Mouse (Mus musculus) lung, adult 2 months (tissue): ENCODE measurements around the gene Smyd3. TPM values are rescaled to one million over a fixed set of nuclear protein-coding genes. Genes with fewer than 3 reads are reported as not detected.

Experiments used
- DNase-seq: peaks from one replicate; pipeline ENCODE4 v3.0.0; 2022
- H3K4me1 ChIP-seq: fragments of 200-500 bp; 2 replicates; pipeline ENCODE4 v1.6.1; 2011; ENCODE audit warnings: low read length; ENCODE audit not compliant: control insufficient read depth, insufficient read depth
- H3K4me3 ChIP-seq: fragments of 200-500 bp; replicated peaks from 2 replicates; pipeline ENCODE3; 2011; ENCODE audit warnings: low read depth, mild to moderate bottlenecking, control low read depth, low read length; ENCODE audit errors: extremely low read depth
- CTCF ChIP-seq: fragments of 200-500 bp; IDR thresholded peaks from 2 replicates; pipeline ENCODE4 v1.5.1; 2011; ENCODE audit warnings: mild to moderate bottlenecking, low read length, control low read depth; ENCODE audit not compliant: insufficient read depth
- POLR2A ChIP-seq: fragments of 200-500 bp; IDR thresholded peaks from 2 replicates; pipeline ENCODE4 v1.6.1; 2011; ENCODE audit warnings: low read depth, mild to moderate bottlenecking, control low read depth, low read length, borderline replicate concordance; ENCODE audit errors: extremely low read depth
- WGBS: fragments of 180-500 bp; shearing (Covaris S2); methylation state at CpG from one replicate; pipeline ENCODE4 v1.1.7; 2018; 5-methylcytosine and 5-hydroxymethylcytosine counted together
- polyA plus RNA-seq: library from polyadenylated mRNA; depleted of rRNA; stranded (reverse); fragments of >200 nt; gene quantifications from 2 replicates; pipeline ENCODE4 v1.2.3, GENCODE M21; 2012

Smyd3 gene
- polyA plus RNA-seq, 1 experiment: 4.7 TPM

GRCm38 (mm10) chr1:179068990-179069389, 448.9 kb downstream of the Smyd3 start:
- 94% methylated on average over 1 of the region's 1 CpGs for WGBS
- no peak for TF ChIP-seq CTCF
- no peak for TF ChIP-seq POLR2A
- no peaks in the 10 kb centered on the region for H3K4me1 ChIP-seq
- no peak for DNase-seq
- H3K4me3 ChIP-seq: no peak overlapping the region

DNA sequence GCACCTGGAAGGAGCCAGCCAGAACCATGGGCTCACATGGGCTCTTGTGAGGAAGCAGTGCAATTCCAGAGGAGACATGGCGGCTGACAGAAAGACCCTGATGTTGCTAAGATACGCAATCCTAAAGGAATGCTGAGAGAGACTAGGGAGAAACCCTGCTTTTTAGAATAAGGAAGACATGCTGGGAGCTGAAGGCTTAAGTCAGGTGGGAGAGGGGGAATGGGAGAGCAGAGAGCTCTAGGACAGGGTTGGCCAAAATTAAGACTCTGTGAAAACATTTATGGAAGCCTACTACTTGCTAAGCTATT, 452.6 kb downstream of the Smyd3 start:
- H3K4me3 ChIP-seq: no peak overlapping the region
- no peak for DNase-seq
- 93% methylated on average over 2 of the region's 2 CpGs for WGBS
- H3K4me1 ChIP-seq: peaks cover 9% of the 10 kb centered on the region
- TF ChIP-seq POLR2A (no peak), CTCF (no peak)

- Histone ChIP-seq H3K4me1 (peaks cover 9% of the 10 kb centered on the region), H3K4me3 (no peak overlapping the region)
- no peak for DNase-seq
- 78% methylated on average over 14 of the region's 14 CpGs for WGBS
- no peak for TF ChIP-seq CTCF
- TF ChIP-seq POLR2A: no peak
Measured at GRCm38 (mm10) chr1:179064601-179065293, 453.1 kb downstream of the Smyd3 start.

DNA sequence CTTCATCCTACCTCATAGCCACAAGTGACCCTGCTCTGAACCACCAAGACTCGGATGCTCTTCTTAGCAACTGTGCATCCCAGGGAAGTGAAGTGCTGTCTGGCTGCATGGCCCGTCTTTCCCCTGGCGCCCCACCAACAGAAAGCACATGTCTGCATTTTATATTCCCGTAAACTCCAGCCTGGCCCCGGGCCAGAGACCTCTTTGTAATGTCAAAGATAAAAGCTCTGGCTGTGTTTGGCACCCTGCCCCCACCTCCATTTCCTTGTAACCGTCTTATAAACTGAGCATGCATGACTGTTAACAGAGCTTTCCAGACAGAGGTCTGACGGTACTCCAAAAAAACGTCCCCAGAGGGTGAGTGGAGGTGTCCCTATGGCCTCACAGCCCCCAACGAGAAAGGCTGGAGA, 456.1 kb downstream of the Smyd3 start:
- TF ChIP-seq CTCF (no peak), POLR2A (no peak)
- Histone ChIP-seq H3K4me3 (no peak overlapping the region), H3K4me1 (peaks cover 9% of the 10 kb centered on the region)
- WGBS: 10% methylated on average over 9 of the region's 9 CpGs
- DNase-seq: peak; percentile 45

- peaks cover 9% of the 10 kb centered on the region for H3K4me1 ChIP-seq
- WGBS: 68% methylated on average over 4 of the region's 4 CpGs
- TF ChIP-seq CTCF (no peak), POLR2A (no peak)
- H3K4me3 ChIP-seq: no peak overlapping the region
- DNase-seq: no peak
Measured at GRCm38 (mm10) chr1:179061053-179061452, 456.8 kb downstream of the Smyd3 start.

- no peak for TF ChIP-seq POLR2A
- no peak for TF ChIP-seq CTCF
- H3K4me1 ChIP-seq: peaks cover 9% of the 10 kb centered on the region
- no peak for DNase-seq
- 60% methylated on average over 18 of the region's 18 CpGs for WGBS
- H3K4me3 ChIP-seq: no peak overlapping the region
Measured at GRCm38 (mm10) chr1:179060113-179060955, 457.5 kb downstream of the Smyd3 start.

- no peak overlapping the region for H3K4me3 ChIP-seq
- 83% methylated on average over 15 of the region's 15 CpGs for WGBS
Measured at GRCm38 (mm10) chr1:179059286-179060112, 458.3 kb downstream of the Smyd3 start.

GRCm38 (mm10) chr1:179058675-179059074, 459.2 kb downstream of the Smyd3 start:
- H3K4me1 ChIP-seq: peaks cover 9% of the 10 kb centered on the region
- H3K4me3 ChIP-seq: no peak overlapping the region
- TF ChIP-seq POLR2A (no peak), CTCF (no peak)
- 91% methylated on average over 4 of the region's 4 CpGs for WGBS
- no peak for DNase-seq

More at GRCm38 (mm10) chr1:179059286-179060112, 458.3 kb downstream of the Smyd3 start:
- DNase-seq: no peak
- TF ChIP-seq CTCF (no peak), POLR2A (no peak)
- peaks cover 9% of the 10 kb centered on the region for H3K4me1 ChIP-seq

GRCm38 (mm10) chr1:179055760-179056159, 462.1 kb downstream of the Smyd3 start:
- no peaks in the 10 kb centered on the region for H3K4me1 ChIP-seq
- no peak for DNase-seq
- 75% methylated on average over 3 of the region's 3 CpGs for WGBS
- H3K4me3 ChIP-seq: no peak overlapping the region
- no peak for TF ChIP-seq POLR2A
